Mouse (Mus musculus): ENCODE data around the gene Ndufb7. TPM values are rescaled to one million over a fixed set of nuclear protein-coding genes. Genes with fewer than 3 reads are reported as not detected.

Gene Ndufb7
- polyA plus RNA-seq, 1 experiment from 2014 or later = 302 TPM

Other genes with a start within 250 kb of the Ndufb7 start
- gene Elmod2, start 234.2 kb upstream of the Ndufb7 start, polyA plus RNA-seq (2016; fragmentation: Nextera tagmentation; extraction: Ambion mirVana) = 25.3 and 25.4 TPM in 2 replicates
- gene Mgat4d, start 218.2 kb upstream of the Ndufb7 start, polyA plus RNA-seq (2016; fragmentation: Nextera tagmentation; extraction: Ambion mirVana) = not detected in 2 replicates
- 3.1 and 3.8 TPM in 2 replicates for gene Clgn, start 176.8 kb upstream of the Ndufb7 start, polyA plus RNA-seq (2016; fragmentation: Nextera tagmentation; extraction: Ambion mirVana)
- 109 and 127 TPM in 2 replicates for gene Scoc, start 108.3 kb upstream of the Ndufb7 start, polyA plus RNA-seq (2016; fragmentation: Nextera tagmentation; extraction: Ambion mirVana)
- gene Olfr370, start 30.9 kb upstream of the Ndufb7 start, polyA plus RNA-seq (2016; fragmentation: Nextera tagmentation; extraction: Ambion mirVana) = not detected in 2 replicates
- gene Tecr, start 41.3 kb downstream of the Ndufb7 start, polyA plus RNA-seq (2016; fragmentation: Nextera tagmentation; extraction: Ambion mirVana) = 577 and 580 TPM in 2 replicates
- 68.4 and 72.8 TPM in 2 replicates for gene Dnajb1, start 41.5 kb downstream of the Ndufb7 start, polyA plus RNA-seq (2016; fragmentation: Nextera tagmentation; extraction: Ambion mirVana)
- gene Gipc1, start 86.0 kb downstream of the Ndufb7 start, polyA plus RNA-seq (2016; fragmentation: Nextera tagmentation; extraction: Ambion mirVana) = 179 and 185 TPM in 2 replicates
- 0.63 and 0.90 TPM in 2 replicates for gene Ptger1, start 100.0 kb downstream of the Ndufb7 start, polyA plus RNA-seq (2016; fragmentation: Nextera tagmentation; extraction: Ambion mirVana)
- 36.8 and 37.4 TPM in 2 replicates for gene Pkn1, start 132.5 kb downstream of the Ndufb7 start, polyA plus RNA-seq (2016; fragmentation: Nextera tagmentation; extraction: Ambion mirVana)
- gene Ddx39, start 148.5 kb downstream of the Ndufb7 start, polyA plus RNA-seq (2016; fragmentation: Nextera tagmentation; extraction: Ambion mirVana) = 155 and 164 TPM in 2 replicates
- gene Adgre5, start 174.7 kb downstream of the Ndufb7 start, polyA plus RNA-seq (2016; fragmentation: Nextera tagmentation; extraction: Ambion mirVana) = 24.2 and 28.0 TPM in 2 replicates